ENCODE assay signal across 8 mouse cellular contexts in genomic region chr11:44619131-44619886, GRCm38 (mm10). TPM values are rescaled to one million over a fixed set of nuclear protein-coding genes. Genes with fewer than 3 reads are reported as not detected.
A peak's percentile ranks its signal among the peaks of the same experiment; 100 is the strongest.
DNase-seq lines count a peak whose midpoint lies in the region; ATAC-seq lines count a peak whose summit lies in the region.

No protein-coding gene starts in this region.

- peaks cover 58% of the 10 kb centered on the region for H3K27me3 ChIP-seq in kidney, embryonic 15.5 days
- H3K27me3 ChIP-seq in heart, embryonic 10.5 days (ENCODE audit: insufficient read depth, poor library complexity, severe bottlenecking), result peaks cover 62% of the 10 kb centered on the region
- peaks cover 50% of the 10 kb centered on the region for H3K27me3 ChIP-seq in limb, embryonic 12.5 days
- peaks cover 34% of the 10 kb centered on the region for H3K27me3 ChIP-seq in stomach, embryonic 14.5 days (ENCODE audit: control insufficient read depth, insufficient read depth, low read length)

- WGBS in kidney, embryonic 15.5 days, result under 1% methylated on average over 15 of the region's 15 CpGs
- 1% methylated on average over 13 of the region's 15 CpGs for WGBS in heart, embryonic 10.5 days
- whole genome bisulfite sequencing in limb, embryonic 12.5 days, result 1% methylated on average over 13 of the region's 15 CpGs
- 2% methylated on average over 15 of the region's 15 CpGs for WGBS in stomach, embryonic 14.5 days

- no peaks in the 10 kb centered on the region for H3K9me3 ChIP-seq in kidney, embryonic 15.5 days (replicated peaks)
- no peaks in the 10 kb centered on the region for H3K9me3 ChIP-seq in heart, embryonic 10.5 days
- no peaks in the 10 kb centered on the region for H3K9me3 ChIP-seq in limb, embryonic 12.5 days
- H3K9me3 ChIP-seq in stomach, embryonic 14.5 days (ENCODE audit: control insufficient read depth, low read depth, low read length), result no peaks in the 10 kb centered on the region

- H3K36me3 ChIP-seq in kidney, embryonic 15.5 days, result peaks cover 3% of the 10 kb centered on the region; the same call in 1 of the 2 replicates
- H3K36me3 ChIP-seq in heart, embryonic 10.5 days, result no peaks in the 10 kb centered on the region; the same call in 1 of the 2 replicates
- H3K36me3 ChIP-seq in limb, embryonic 12.5 days, result peaks cover 15% of the 10 kb centered on the region; the same call in 1 of the 2 replicates
- H3K36me3 ChIP-seq in stomach, embryonic 14.5 days (ENCODE audit: control insufficient read depth, insufficient read depth, low read length), result no peaks in the 10 kb centered on the region

- no peak overlapping the region for H3K27ac ChIP-seq in kidney, embryonic 15.5 days
- H3K27ac ChIP-seq in brown adipose tissue, adult 24 weeks (replicated peaks; ENCODE audit: low read depth, low read length), result peak overlapping the region; percentile 99
- H3K27ac ChIP-seq in heart, embryonic 10.5 days, result peak overlapping the region; percentile 84
- H3K27ac ChIP-seq in limb, embryonic 12.5 days, result peak overlapping the region; percentile 98
- H3K27ac ChIP-seq in stomach, embryonic 14.5 days (ENCODE audit: low read length), result no peak overlapping the region

- peak overlapping the region; percentile 51; the same call in 1 of the 2 replicates for H3K9ac ChIP-seq in kidney, embryonic 15.5 days
- peak overlapping the region; percentile 96 for H3K9ac ChIP-seq in limb, embryonic 12.5 days (replicated peaks)
- no peak overlapping the region for H3K9ac ChIP-seq in stomach, embryonic 14.5 days (replicated peaks; ENCODE audit: low read depth, low read length)

- no peak for ATAC-seq in kidney, embryonic 15.5 days (replicated peaks; ENCODE audit: low FRiP score)
- no peak for ATAC-seq in limb, embryonic 12.5 days (ENCODE audit: insufficient number of reproducible peaks, insufficient read depth, low FRiP score, low TSS enrichment, low read depth)
- no peak for ATAC-seq in stomach, embryonic 14.5 days (ENCODE audit: insufficient number of reproducible peaks, insufficient read depth, low FRiP score, low read depth)

- peak overlapping the region; percentile 66 for H3K4me3 ChIP-seq in kidney, embryonic 15.5 days (replicated peaks)
- peak overlapping the region; percentile 100 for H3K4me3 ChIP-seq in brown adipose tissue, adult 24 weeks (ENCODE audit: insufficient read depth, low read depth, low read length)
- H3K4me3 ChIP-seq in heart, embryonic 10.5 days, result peak overlapping the region; percentile 71
- peak overlapping the region; percentile 76 for H3K4me3 ChIP-seq in limb, embryonic 12.5 days (replicated peaks)
- H3K4me3 ChIP-seq in stomach, embryonic 14.5 days (ENCODE audit: low read depth, low read length), result peak overlapping the region; percentile 50

- DNase-seq in kidney, adult 9 months, result no peak
- no peak for DNase-seq in heart, embryonic 10.5 days (ENCODE audit: low spot score)
- DNase-seq in urinary bladder, adult 2 months (ENCODE audit: low spot score), result no peak
- DNase-seq in testis, postnatal 14 days (ENCODE audit: low spot score), result no peak

- H3K4me1 ChIP-seq in kidney, embryonic 15.5 days, result peaks cover 45% of the 10 kb centered on the region
- H3K4me1 ChIP-seq in brown adipose tissue, adult 24 weeks (ENCODE audit: control insufficient read depth, insufficient read depth, insufficient read length, low read length), result peaks cover 3% of the 10 kb centered on the region
- peaks cover 24% of the 10 kb centered on the region for H3K4me1 ChIP-seq in heart, embryonic 10.5 days
- peaks cover 38% of the 10 kb centered on the region for H3K4me1 ChIP-seq in limb, embryonic 12.5 days (replicated peaks)
- H3K4me1 ChIP-seq in stomach, embryonic 14.5 days (ENCODE audit: control insufficient read depth, insufficient read depth, low read length), result 0 out of 2 replicates have a peak, but pooled peaks cover 7% of the 10 kb centered on the region

- peak overlapping the region; percentile 63 for H3K4me2 ChIP-seq in kidney, embryonic 15.5 days
- H3K4me2 ChIP-seq in limb, embryonic 12.5 days, result peak overlapping the region; percentile 82
- H3K4me2 ChIP-seq in stomach, embryonic 14.5 days (replicated peaks; ENCODE audit: low read depth, low read length), result peak overlapping the region; percentile 50

RNA-seq across cellular contexts. Expression of gene Ebf1, which starts 2.2 kb away (rescaled TPM):
- 22.8 and 24.1 TPM in 2 replicates for polyA plus RNA-seq in kidney, embryonic 15.5 days (2015; fragmentation: Nextera tagmentation; extraction: Ambion mirVana)
- polyA plus RNA-seq in brown adipose tissue, adult 24 weeks (2012; ENCODE audit: insufficient read depth, insufficient read length, missing spikeins), result 35.3 and 38.8 TPM in 2 replicates
- polyA plus RNA-seq in heart, embryonic 10.5 days (2016; fragmentation: Nextera tagmentation; extraction: Ambion mirVana), result 7.6 and 17.9 TPM in 2 replicates
- 93.3 and 95.7 TPM in 2 replicates for polyA plus RNA-seq in limb, embryonic 12.5 days (2016; fragmentation: Nextera tagmentation; extraction: Ambion mirVana)
- polyA plus RNA-seq in stomach, embryonic 14.5 days (2014; fragmentation: Nextera tagmentation; extraction: Ambion mirVana), result 13.3 and 15.9 TPM in 2 replicates
- polyA plus RNA-seq in urinary bladder, adult 2 months (2012; rRNA removed), result 9.6 and 10.6 TPM in 2 replicates

Comparison
In these comparisons a context has a peak if more than half of its experiments do, and no peak if none do; other contexts are left out.
1. H3K27ac ChIP-seq: peak in brown adipose tissue, adult 24 weeks (single experiment), heart, embryonic 10.5 days (single experiment) and limb, embryonic 12.5 days (single experiment); none in kidney, embryonic 15.5 days (single experiment) and stomach, embryonic 14.5 days (single experiment).
2. H3K4me3 ChIP-seq: peak in every context shown above with its lines; median percentile 100 in brown adipose tissue, adult 24 weeks; 76 in limb, embryonic 12.5 days; 71 in heart, embryonic 10.5 days; 66 in kidney, embryonic 15.5 days; 50 in stomach, embryonic 14.5 days.
3. Peak in every context shown above with its lines, with median percentiles within 50 percentile points of each other: H3K4me2 ChIP-seq.